ENCODE assay signal across 8 mouse cellular contexts in the genomic region with DNA sequence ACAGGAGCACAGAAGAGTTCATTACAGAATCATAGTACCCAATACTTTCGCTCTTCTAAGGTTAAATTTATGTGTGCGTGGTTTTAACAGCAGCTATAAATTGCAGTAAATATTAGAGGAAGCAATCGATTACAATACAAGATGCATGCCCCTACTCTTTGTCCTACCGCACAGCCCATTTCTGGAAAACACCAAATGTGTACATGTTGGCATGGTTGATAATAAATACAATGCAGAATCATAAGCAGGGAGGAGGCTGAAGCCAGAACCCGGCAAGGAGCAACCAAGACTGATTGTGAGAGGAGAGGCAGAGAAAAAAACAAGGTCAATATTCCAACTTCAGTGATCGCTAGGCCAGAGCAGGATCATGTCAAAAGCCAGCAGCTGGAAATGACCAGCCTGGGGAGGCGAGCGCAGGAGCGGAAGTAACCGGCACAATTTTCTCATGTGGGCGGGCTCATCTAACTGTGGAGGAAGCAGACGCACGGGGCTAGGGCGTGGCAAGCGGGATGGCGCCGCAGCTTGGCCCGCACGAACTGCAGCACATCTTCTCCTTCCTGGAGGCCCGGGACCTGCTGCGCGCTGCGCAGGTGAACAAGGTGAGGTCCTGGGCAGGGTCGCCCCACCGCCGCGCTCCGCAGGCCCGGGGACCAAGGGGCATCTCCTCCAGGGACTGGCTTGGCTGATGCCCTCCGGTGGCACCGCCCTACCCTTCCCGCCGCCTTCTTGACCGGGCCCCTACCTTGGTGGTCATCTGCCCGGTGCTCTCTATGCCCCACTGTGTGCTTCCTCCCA. TPM values are rescaled to one million over a fixed set of nuclear protein-coding genes. Genes with fewer than 3 reads are reported as not detected.
DNase-seq lines count a peak whose midpoint lies in the region; ATAC-seq lines count a peak whose summit lies in the region.

A gene (plus strand): TSS at position 476 of the 795 bp plus-strand sequence.

- DNase-seq in ZHBTc4 (ENCODE audit: low read depth, low spot score), result peak; percentile 77
- peak; percentile 46 to 67 for DNase-seq in cerebellum, postnatal 4 days (ENCODE audit: low spot score in 2 of 2)
- DNase-seq in gastrocnemius, postnatal 10 days, result peak; percentile 74
- peak; percentile 81 for DNase-seq in induced T-regulatory cell, adult 2 months (ENCODE audit: low read depth)
- DNase-seq in left cerebral cortex, adult 9 months (ENCODE audit: low spot score in 2 of 2), result peak; percentile 44 to 79
- DNase-seq in right cerebral cortex, postnatal 14 days, result peak; percentile 75
- peak; percentile 65 to 81 for DNase-seq in urinary bladder, postnatal 36 days (ENCODE audit: low spot score in 2 of 2)

- ATAC-seq in megakaryocyte progenitor cell, adult 5-6 weeks (replicated peaks; ENCODE audit: poor library complexity), result peak; percentile 99

RNA-seq across cellular contexts. Expression of the gene that starts here (rescaled TPM):
- 10 to 100 TPM; 11.3 to 11.4 TPM for total RNA-seq in gastrocnemius, postnatal 10 days (2021)
- total RNA-seq in megakaryocyte progenitor cell, adult 5-6 weeks (2015), result 9.7 and 12.2 TPM in 2 replicates
- total RNA-seq in megakaryocyte progenitor cell, adult 5-6 weeks (2017), result 7.7 and 13.1 TPM in 2 replicates

Comparison
In these comparisons a context has a peak if more than half of its experiments do, and no peak if none do; other contexts are left out.
1. Peak in every context shown above with its lines: DNase-seq and ATAC-seq.